Mouse (Mus musculus): ENCODE measurements around the gene Fam166a.

DNA sequence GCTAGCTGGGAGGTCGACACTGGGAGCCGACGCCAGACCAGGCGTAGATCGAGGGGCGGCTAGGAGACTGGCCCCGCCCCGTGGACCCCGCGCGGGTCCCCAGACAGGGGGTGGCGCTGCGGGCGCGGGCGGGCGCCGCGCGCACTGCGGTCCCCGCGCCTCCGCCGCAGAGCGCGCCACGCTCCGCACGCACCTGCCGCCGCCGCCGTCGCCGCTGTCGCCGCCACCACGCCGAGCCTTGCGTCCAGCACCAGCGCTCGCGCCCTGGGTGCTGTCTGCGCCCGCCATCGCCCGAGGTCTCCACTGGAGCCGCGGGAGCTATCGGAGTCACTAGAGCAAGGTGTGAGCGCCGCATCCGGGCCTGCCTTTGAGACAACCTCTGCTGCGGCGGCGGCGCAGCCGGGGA is 23.6 kb downstream of the Fam166a start, which contains the start of the genes Rnf208 and Cysrt1:
- no peak for TF ChIP-seq CTCF (IDR thresholded peaks at IDR 0.05; ENCODE audit: low read depth, low read length)
- TF ChIP-seq POLR2A (IDR thresholded peaks at IDR 0.05; ENCODE audit: insufficient read depth, low read length), result no peak
- no peak for TF ChIP-seq EP300 (IDR thresholded peaks at IDR 0.05; ENCODE audit: insufficient read depth, low read depth, low read length)
